In genomic region chr6:114929346-114929745, GRCm38 (mm10) we compare ENCODE assay signal across 9 mouse cellular contexts. TPM values are rescaled to one million over a fixed set of nuclear protein-coding genes. Genes with fewer than 3 reads are reported as not detected.
DNase-seq lines count a peak whose midpoint lies in the region; ATAC-seq lines count a peak whose summit lies in the region.
"Had no signal": no experiment of that assay in that cellular context is flagged by ENCODE, and none has a peak within 500 bp of the region (broad histone marks: within the 10 kb centered on the region; RNA-seq: fewer than 3 reads in every experiment).

No protein-coding gene starts in this region.

- no peaks in the 10 kb centered on the region for H3K27me3 ChIP-seq in midbrain, embryonic 12.5 days
- H3K27me3 ChIP-seq in midbrain, embryonic 10.5 days (ENCODE audit: low read depth, poor library complexity, severe bottlenecking): no peaks in the 10 kb centered on the region
- no peaks in the 10 kb centered on the region; the same call in 1 of the 2 replicates for H3K27me3 ChIP-seq in limb, embryonic 10.5 days (ENCODE audit: low read depth, poor library complexity, severe bottlenecking)
- no peaks in the 10 kb centered on the region for H3K27me3 ChIP-seq in stomach, embryonic 16.5 days (ENCODE audit: control insufficient read depth, insufficient read depth, low read length)
- H3K27me3 ChIP-seq: embryonic facial prominence, embryonic 13.5 days had no signal

- peaks cover 14% of the 10 kb centered on the region for H3K4me1 ChIP-seq in midbrain, embryonic 12.5 days
- H3K4me1 ChIP-seq in midbrain, embryonic 10.5 days: peaks cover 6% of the 10 kb centered on the region; the same call in 1 of the 2 replicates
- H3K4me1 ChIP-seq in limb, embryonic 10.5 days: peaks cover 37% of the 10 kb centered on the region
- H3K4me1 ChIP-seq in stomach, embryonic 16.5 days (ENCODE audit: control insufficient read depth, insufficient read depth, low read length): peaks cover 17% of the 10 kb centered on the region

- no peak overlapping the region for H3K9ac ChIP-seq in midbrain, embryonic 12.5 days (replicated peaks)
- peak overlapping the region; percentile 45 for H3K9ac ChIP-seq in stomach, embryonic 16.5 days (ENCODE audit: low read length)
- H3K9ac ChIP-seq: embryonic facial prominence, embryonic 13.5 days had no signal

- peak; percentile 48; the same call in 1 of the 2 replicates for ATAC-seq in midbrain, embryonic 12.5 days (ENCODE audit: low FRiP score, low read depth)
- ATAC-seq in stomach, embryonic 16.5 days (ENCODE audit: insufficient read depth, low FRiP score): peak; percentile 8; the same call in 1 of the 2 replicates

- H3K4me3 ChIP-seq in midbrain, embryonic 12.5 days: no peak overlapping the region
- H3K4me3 ChIP-seq in midbrain, embryonic 10.5 days: no peak overlapping the region
- H3K4me3 ChIP-seq in limb, embryonic 10.5 days: no peak overlapping the region; the same call in 1 of the 2 replicates
- H3K4me3 ChIP-seq in stomach, embryonic 16.5 days (replicated peaks; ENCODE audit: low read length): no peak overlapping the region
- H3K4me3 ChIP-seq: embryonic facial prominence, embryonic 13.5 days had no signal

- no peak for DNase-seq in midbrain, embryonic 10.5 days (ENCODE audit: low spot score)
- peak; percentile 68 for DNase-seq in cerebellum, adult 18-20 months
- DNase-seq in heart, postnatal 4 days: peak; percentile 65
- DNase-seq in limb, embryonic 10.5 days (ENCODE audit: low spot score): peak; percentile 42
- no peak for DNase-seq in adrenal gland, postnatal 25 days
- DNase-seq in left cerebral cortex, adult 8-10 months (ENCODE audit: low spot score in 2 of 2): no peak

- H3K4me2 ChIP-seq in midbrain, embryonic 12.5 days (replicated peaks): no peak overlapping the region
- no peak overlapping the region for H3K4me2 ChIP-seq in stomach, embryonic 16.5 days (ENCODE audit: low read depth, low read length)

- 0 out of 2 replicates have a peak, but pooled peaks cover 5% of the 10 kb centered on the region for H3K9me3 ChIP-seq in midbrain, embryonic 12.5 days
- H3K9me3 ChIP-seq in midbrain, embryonic 10.5 days (replicated peaks): peaks cover 7% of the 10 kb centered on the region; the same call in 1 of the 2 replicates
- H3K9me3 ChIP-seq in limb, embryonic 10.5 days (replicated peaks): peaks cover 3% of the 10 kb centered on the region; the same call in 1 of the 2 replicates
- H3K9me3 ChIP-seq in stomach, embryonic 16.5 days (replicated peaks; ENCODE audit: control insufficient read depth, low read length): peaks cover 6% of the 10 kb centered on the region; the same call in 1 of the 2 replicates

- no peak overlapping the region for H3K27ac ChIP-seq in midbrain, embryonic 12.5 days (replicated peaks)
- H3K27ac ChIP-seq in midbrain, embryonic 10.5 days (replicated peaks): no peak overlapping the region
- H3K27ac ChIP-seq in limb, embryonic 10.5 days: no peak overlapping the region
- H3K27ac ChIP-seq in stomach, embryonic 16.5 days (ENCODE audit: low read length): 0 out of 2 replicates have a peak overlapping the region, but pooled peaks have one; percentile 2
- H3K27ac ChIP-seq: embryonic facial prominence, embryonic 13.5 days had no signal

- no peaks in the 10 kb centered on the region for H3K36me3 ChIP-seq in midbrain, embryonic 12.5 days
- no peaks in the 10 kb centered on the region for H3K36me3 ChIP-seq in midbrain, embryonic 10.5 days
- H3K36me3 ChIP-seq in limb, embryonic 10.5 days: no peaks in the 10 kb centered on the region
- H3K36me3 ChIP-seq in stomach, embryonic 16.5 days (ENCODE audit: control insufficient read depth, insufficient read depth, low read length): no peaks in the 10 kb centered on the region; the same call in 1 of the 2 replicates
- H3K36me3 ChIP-seq: embryonic facial prominence, embryonic 13.5 days had no signal

RNA-seq across cellular contexts. Expression of gene Vgll4, which starts 40.4 kb away (rescaled TPM):
- polyA plus RNA-seq in midbrain, embryonic 12.5 days (2016; fragmentation: Nextera tagmentation; extraction: Ambion mirVana): 79.2 and 85.6 TPM in 2 replicates
- 70.9 and 79.7 TPM in 2 replicates for polyA plus RNA-seq in midbrain, embryonic 10.5 days (2016; fragmentation: Nextera tagmentation; extraction: Ambion mirVana)
- total RNA-seq in heart, postnatal 4 days (2021): 10 to 100 TPM; 37.4 to 40.4 TPM
- polyA plus RNA-seq in limb, embryonic 10.5 days (2016; fragmentation: Nextera tagmentation; extraction: Ambion mirVana): 114 and 129 TPM in 2 replicates
- 75.1 and 77.1 TPM in 2 replicates for polyA plus RNA-seq in stomach, embryonic 16.5 days (2015; fragmentation: Nextera tagmentation; extraction: Ambion mirVana)
- total RNA-seq in adrenal gland, postnatal 25 days (2021): 47.0 and 56.4 TPM in 2 replicates
- total RNA-seq in left cerebral cortex, adult 8-10 months (2022): 10 to 100 TPM; 59.0 to 76.6 (median 62.4) TPM

Comparison
In these comparisons a context has a peak if more than half of its experiments do, and no peak if none do; other contexts are left out.
1. DNase-seq: peak in cerebellum, adult 18-20 months (2 of 2), heart, postnatal 4 days (single experiment) and limb, embryonic 10.5 days (single experiment); none in midbrain, embryonic 10.5 days (single experiment), adrenal gland, postnatal 25 days (single experiment) and left cerebral cortex, adult 8-10 months (0 of 2).